Mouse (Mus musculus) layer of hippocampus, adult 18-20 months (tissue): ENCODE measurements at regions not wholly inside any gene's neighbourhood (a gene's known extent, or its start where the extent isn't known, plus 50 kb on each side); places are given as distances from the start of the nearest gene placed in this dataset.
A peak's percentile ranks its signal among the peaks of the same experiment; 100 is the strongest.

Source experiments
- DNase-seq, 2 experiments: peaks; one replicate each; pipeline ENCODE4 v3.0.0; 2022; ENCODE audit warnings: low spot score in 2 of 2

DNA sequence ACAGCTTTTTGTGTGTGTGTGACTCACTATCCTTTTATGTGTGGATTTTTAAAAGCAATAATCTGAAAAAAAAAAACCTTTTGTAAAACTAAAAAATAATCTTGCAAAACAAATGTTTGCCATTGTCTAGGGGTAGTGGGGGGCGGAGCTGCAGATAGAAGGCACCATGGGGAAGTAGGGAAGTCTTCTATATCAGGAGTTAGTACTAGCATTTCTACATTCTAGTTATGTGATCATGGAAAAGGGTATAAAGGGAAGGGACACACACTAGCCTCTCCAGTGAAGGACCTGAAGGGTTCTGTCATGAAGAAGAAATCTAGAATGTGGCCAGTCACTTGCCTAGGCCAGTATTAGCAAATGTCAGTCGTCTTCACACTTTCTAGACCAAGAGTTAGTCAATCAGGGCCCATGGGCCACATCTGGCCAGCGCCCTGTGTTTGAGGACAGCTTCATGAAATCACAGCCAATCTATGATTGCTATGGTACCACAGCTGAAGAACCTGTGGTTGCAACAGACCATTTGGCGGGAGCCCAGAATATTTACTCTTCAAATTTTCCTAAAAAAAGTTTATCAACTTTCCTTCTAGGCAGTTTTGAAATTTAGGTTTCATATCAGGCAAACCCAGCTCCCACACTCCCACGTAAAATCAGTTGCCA lies 101.9 kb upstream of the Cpeb2 start:
- DNase-seq = no peak

- DNase-seq = no peak
These were observed 99.3 kb upstream of the Cpeb2 start for GRCm38 (mm10) chr5:43133672-43134071.

DNA sequence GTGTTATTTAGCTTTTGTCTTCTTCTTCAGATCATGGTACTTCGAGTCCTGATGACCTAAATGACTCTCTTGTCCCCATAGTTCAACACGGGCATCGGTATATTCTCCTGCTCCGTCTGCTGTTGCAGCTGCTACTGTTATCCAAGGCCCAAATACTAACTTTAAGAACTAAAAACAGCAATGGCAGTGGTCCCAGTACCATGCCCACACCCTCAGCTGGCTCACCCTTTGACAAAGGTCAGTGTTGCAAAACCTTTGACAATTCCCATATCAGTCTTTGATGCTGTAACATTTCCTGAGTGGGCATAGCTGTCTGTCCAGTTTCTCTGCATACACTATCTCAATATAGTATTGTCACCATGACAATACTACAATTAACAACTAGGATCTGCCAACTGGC lies 96.8 kb upstream of the Cpeb2 start:
- no peak for DNase-seq

DNA sequence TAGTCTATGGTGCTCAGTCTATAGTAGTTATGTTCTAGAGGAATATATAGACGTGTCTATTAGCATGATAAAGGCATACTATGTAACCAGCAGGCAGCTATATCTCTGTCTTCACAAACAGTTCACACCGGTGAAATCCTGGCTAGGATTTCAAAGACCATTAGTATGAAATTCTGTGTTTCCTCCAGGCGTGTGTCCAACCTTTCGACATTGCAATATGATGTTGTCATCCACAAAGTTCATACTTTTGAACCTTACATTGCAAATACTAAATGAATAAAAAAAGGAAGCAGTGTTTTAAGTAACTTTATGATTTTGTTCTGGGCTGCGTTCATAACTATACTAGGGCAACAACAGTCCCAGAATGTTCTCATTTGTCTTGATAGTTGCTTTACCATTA lies 95.2 kb upstream of the Cpeb2 start:
- DNase-seq = no peak

DNA sequence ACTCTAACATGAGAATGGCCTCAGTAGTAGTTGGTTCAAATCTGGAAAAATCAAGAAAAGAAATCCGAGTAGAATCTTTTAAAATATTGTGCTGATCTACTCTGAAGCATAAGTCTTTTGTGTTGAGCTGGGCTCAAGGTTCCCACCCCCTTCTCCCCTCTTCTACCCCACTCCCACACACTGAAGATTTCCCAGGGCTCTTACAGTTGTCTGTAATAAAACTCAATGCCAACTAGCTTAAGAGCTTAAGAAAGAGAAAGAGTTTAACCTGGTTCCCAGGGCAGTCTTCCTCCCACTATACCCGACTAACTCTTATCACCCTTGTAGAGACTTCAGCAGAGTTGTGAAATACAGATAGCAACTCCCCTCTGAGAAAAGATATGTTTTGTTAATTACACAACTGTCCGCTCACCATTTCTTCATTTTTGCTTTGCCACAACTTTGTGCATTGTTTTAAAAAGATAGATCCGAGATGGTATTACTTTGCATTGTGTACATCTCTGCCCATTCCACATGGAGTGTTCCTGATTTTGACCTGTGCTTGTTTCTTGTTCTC lies 94.0 kb upstream of the Cpeb2 start:
- DNase-seq = no peak

GRCm38 (mm10) chr5:43139813-43140212 lies 93.2 kb upstream of the Cpeb2 start:
- DNase-seq = no peak

- DNase-seq = no peak
These were observed 87.0 kb upstream of the Cpeb2 start for GRCm38 (mm10) chr5:43145939-43146338.

- DNase-seq = no peak
These were observed 86.0 kb upstream of the Cpeb2 start for GRCm38 (mm10) chr5:43146928-43147327.

GRCm38 (mm10) chr5:43148486-43148885 lies 84.5 kb upstream of the Cpeb2 start:
- DNase-seq = no peak

GRCm38 (mm10) chr5:43149559-43149958 lies 83.4 kb upstream of the Cpeb2 start:
- peak in 1 of 2 experiments; percentile 21 for DNase-seq

DNA sequence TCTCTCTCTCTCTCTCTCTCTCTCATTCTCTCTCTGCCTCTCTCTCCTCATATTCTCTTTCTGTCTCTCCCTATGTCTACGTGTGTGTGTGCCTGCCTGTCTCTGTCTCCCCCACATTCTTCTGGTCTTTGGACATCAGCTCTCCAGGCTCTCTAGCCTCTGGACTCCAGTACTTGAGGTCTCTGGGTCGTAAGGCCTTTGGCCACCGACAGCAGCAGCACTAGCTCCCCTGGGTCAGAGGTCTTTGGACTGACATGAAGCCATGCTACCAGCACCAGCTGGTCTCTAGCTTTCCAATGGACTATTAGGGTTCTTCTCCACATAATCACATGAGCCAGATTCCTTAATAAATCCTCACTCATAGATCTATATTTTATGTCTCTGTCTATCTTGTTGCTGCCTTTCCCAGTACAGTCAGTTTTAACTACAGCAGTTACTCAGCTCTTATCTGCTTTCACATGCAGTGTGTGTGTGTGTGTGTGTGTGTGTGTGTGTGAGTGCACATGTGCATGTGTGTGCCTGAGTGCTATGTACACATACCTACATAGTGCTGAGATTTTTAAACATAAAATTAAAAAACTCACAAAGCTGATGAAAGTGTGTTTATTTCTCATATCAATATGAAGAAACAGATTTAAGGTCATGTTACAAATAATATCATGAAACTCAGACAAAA lies 81.7 kb upstream of the Cpeb2 start:
- DNase-seq = no peak

- DNase-seq = no peak
These were observed 80.8 kb upstream of the Cpeb2 start for GRCm38 (mm10) chr5:43152119-43152611.

- DNase-seq = no peak
These were observed 80.1 kb upstream of the Cpeb2 start for GRCm38 (mm10) chr5:43152881-43153280.

GRCm38 (mm10) chr5:43156771-43157170 lies 76.2 kb upstream of the Cpeb2 start:
- DNase-seq = no peak

GRCm38 (mm10) chr5:43160140-43160539 lies 72.8 kb upstream of the Cpeb2 start:
- DNase-seq = no peak

DNA sequence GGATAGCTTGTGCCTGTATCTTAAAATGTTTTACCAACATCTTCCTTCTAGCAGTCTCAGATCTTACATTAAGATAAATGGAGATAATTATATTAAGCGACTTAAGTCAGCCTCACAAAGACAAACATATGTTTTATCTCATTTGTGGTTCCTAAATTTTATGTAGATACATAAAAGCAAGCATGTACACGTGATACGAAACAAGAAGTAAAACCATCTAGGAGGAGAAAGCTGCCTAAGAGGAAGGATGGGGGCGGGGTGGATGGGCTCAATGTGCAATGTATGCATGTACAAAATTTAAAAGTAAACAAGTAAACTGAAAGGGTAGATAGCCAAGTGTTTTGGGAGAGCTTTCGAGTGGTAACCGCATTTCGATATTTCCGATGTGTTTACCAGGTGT lies 51.5 kb upstream of the Cpeb2 start:
- DNase-seq = no peak
